Mouse (Mus musculus) gastrocnemius, postnatal 4 days (tissue): ENCODE data around the gene Il12b. TPM values are rescaled to one million over a fixed set of nuclear protein-coding genes. Genes with fewer than 3 reads are reported as not detected.
"Not testable (repeated sequence)": the region's sequence is repeated elsewhere in the genome, so short reads cannot be mapped to it uniquely, and the experiment has no call there.

Experiments
- DNase-seq, 2 experiments: peaks; one replicate each; pipeline ENCODE4 v3.0.0; 2021 to 2022; ENCODE audit warnings: low spot score in 2 of 2, mixed read lengths in 2 of 2
- total RNA-seq, 2 experiments: library from RNA; stranded (reverse); gene quantifications; 2 replicates each; pipeline ENCODE4 v1.2.3; 2021

The Il12b gene
- total RNA-seq, 2 experiments from 2014 or later: not detected

DNA sequence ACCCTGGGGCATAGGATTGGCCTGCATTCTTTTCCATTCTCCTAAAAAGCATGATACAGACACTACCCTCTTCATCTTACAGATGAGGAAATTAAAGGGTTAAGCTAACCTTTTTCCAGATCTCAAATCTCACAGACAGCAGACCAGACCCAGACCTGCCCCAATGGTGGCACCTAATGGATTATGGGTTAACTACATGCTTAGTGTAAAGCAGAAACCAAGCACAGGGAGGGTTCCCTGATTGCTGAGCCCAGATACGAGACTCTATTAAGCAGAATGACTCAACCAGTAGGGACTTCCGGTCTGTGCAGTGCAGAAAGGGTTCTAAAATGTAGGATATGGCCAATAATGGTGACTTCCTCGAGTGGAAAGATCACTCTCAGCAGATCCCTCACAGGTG is 10.6 kb downstream of the Il12b start:
- DNase-seq: no peak

DNA sequence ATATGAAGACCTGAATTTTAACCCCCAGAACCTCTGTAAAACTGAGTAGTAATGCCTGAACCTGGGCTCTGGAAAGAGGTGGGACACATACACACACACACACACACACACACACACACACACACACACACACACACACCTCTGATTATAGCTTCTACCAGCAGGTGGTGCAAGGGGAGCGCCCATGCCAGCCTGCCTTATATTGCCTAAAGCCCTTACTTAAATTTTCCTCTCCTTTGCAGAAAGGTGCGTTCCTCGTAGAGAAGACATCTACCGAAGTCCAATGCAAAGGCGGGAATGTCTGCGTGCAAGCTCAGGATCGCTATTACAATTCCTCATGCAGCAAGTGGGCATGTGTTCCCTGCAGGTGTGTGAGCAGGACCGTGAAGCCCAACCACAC is 12.4 kb downstream of the Il12b start:
- no peak for DNase-seq

DNA sequence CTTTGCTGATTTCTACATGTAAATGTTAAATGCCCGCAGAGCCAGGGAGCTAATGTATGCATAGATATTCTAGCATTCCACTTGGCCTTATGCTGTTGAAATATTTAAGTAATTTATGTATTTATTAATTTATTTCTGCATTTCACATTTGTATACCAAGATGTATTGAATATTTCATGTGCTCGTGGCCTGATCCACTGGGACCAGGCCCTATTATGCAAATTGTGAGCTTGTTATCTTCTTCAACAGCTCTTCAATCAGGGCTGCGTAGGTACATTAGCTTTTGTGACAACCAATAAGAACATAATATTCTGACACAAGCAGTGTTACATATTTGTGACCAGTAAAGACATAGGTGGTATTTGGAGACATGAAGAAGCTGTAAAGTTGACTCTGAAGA is 13.5 kb downstream of the Il12b start:
- no peak for DNase-seq

DNA sequence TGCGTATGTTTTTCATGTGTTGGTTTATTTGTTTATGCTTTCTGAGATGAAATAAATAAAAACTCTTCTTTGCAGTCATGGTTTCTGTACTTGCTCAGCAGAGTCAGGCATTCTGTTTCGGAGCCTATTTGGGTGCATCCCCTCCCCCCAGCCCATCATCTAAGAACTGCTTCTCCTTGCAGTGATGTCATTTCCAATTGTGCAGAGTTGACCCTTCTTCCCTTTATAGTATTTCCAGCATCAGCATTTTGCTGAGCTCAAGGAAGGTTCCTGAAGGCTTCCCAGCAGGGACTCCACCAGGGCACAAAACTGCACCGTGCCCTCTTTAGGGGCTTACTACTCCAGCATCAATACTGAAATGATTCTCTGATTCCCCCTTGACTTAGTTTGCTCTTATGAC is 14.7 kb downstream of the Il12b start:
- no peak for DNase-seq

DNA sequence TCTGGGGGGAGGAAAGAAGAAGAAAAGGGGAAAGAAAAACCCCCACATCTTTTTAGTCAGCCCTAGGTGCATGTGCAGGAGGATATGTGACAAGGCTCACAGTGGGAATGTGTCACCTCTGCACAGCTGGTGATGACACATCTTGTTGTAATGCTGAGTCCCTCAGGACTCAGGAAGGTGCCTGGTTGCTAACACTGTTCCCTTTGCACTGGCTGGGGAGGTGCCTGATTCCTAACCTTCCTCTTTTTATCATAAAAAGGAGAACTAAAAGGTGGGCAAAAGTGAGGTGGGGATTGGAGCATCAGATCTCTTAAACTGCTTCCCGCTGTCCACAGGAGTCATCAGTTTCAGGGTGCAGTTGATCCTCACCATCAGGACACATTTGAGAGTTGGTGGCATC is 17.5 kb downstream of the Il12b start:
- no peak for DNase-seq

DNA sequence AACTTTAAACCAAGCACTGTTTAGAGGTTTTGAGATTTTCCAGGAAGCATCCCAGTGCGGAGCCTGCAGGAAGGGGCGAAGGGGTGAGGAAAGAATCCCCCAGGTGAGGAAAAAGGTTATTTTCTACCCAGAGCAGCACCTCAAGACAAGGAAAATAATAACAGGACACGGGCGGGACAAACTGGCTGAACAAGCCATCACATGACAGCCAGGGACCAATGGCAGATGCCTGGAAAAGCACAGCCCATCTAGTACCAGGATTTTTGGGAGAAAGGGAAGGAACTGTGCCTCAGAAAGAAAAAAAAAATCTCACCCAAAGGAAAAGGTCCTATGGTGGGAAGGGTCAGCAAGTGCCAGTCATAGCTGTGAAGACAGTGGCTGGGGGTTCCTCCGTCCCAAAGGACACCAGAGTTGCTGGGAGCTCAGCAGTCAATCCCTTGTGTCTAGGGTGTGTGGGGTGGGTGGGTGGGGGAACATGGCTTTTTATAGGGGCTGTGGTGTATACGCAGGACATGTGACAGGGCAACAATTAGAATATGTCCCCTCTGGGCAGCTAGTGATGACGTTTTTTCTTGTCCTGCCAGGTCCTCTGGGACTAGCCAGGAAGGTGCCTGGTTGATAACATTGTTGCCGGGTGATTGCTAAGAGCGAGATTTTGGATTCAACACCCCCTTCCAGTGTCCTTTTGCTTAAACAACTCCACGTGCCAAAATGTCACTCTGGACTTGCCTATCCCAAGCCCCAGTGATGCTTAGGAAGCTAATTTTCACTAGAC is 22.7 kb downstream of the Il12b start:
- DNase-seq: no peak

DNA sequence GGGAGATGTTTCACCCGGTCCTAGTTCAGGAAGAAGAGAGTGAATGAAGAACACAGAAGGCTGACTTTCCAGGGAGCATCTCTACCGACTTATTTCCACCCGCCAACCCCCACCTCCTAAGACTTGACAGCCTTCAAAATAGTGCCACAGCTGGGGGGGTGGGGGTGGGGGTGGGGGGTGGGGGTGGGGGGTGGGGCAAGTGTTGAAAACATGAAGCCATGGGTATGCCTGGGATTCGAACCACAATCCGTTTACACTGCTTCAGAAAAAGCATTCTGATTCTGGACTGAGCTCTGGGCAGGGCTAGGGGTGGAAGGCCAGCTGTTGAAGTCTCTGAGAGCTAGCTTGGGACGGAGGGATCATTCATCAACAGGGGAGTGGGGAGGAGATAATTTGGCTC is 23.4 kb downstream of the Il12b start:
- no peak for DNase-seq

DNA sequence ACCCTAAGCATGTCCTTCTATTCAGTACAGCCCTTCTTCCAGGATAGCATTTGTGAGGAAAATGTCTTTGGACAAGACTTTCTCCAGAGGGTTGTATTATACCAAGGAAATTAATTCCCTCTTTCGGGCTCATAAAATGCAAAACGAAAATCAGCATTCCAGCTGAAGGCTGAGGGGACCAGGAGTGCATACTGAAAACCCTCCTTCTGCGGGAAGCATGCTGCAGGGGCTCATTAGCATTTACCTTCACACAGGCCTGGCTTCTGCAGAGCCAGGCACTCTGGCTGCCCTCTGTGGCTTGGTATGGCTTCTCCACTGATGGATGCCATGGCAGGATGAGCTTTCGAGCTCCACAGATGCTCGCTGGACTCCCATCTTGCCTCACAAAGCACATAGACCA is 24.1 kb downstream of the Il12b start:
- DNase-seq: no peak

DNA sequence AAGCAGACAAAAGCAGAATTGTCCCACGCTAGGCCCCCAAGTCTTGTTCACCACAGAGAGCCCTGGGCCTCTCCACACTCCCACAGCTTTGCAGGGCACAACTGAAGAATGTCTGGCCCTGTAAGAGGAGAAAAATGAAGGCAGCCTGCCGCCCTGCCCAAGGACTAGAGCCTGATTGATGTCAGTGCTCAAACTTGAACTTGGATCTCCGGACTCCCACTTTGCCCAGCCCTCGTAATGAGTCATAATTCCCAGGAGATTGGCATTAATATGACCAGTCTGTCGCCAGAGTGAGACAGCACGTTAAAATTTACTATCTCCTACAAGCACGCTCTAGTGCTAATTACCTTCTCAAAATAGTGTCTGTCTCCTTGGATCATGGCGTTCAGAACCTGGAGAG is 25.1 kb downstream of the Il12b start:
- no peak for DNase-seq

DNA sequence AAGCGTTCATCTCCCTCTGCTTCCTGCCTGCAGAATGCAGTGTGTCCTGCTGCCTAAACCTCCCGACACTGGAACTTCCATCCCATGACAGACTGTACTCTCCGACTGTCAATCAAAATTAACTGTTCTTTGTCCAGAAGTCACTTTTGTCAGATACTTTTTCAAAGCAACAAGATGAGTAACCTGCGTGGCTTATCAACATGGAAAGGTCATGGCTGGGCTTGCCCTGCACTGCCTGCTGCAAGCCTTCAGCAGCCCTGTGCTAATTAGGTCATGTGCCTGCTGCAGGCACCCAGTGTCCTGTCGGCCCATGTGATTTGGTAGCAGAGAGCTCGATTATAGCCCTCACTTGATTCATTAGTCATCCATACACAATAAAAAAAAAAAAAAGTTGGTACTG is 25.8 kb downstream of the Il12b start:
- DNase-seq: no peak

DNA sequence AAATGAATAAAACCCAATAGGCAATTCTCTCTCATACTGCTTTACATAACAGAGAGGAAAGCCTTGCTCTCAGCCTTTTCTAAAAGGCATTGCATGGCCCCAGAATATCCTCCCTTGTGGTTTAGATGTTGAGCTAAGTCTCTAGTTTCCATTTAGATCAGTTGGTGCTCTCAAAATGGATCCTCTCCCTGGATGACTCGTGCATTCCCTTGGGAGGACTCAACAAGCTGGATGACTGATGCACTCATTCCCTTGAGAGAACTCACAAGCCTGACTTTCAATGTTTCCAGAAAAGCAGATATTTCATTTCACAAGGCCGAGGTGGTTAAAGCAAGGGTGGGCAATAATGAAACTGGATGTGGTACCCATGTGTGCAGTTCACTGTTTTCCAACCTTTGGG is 28.1 kb downstream of the Il12b start:
- no peak for DNase-seq

DNA sequence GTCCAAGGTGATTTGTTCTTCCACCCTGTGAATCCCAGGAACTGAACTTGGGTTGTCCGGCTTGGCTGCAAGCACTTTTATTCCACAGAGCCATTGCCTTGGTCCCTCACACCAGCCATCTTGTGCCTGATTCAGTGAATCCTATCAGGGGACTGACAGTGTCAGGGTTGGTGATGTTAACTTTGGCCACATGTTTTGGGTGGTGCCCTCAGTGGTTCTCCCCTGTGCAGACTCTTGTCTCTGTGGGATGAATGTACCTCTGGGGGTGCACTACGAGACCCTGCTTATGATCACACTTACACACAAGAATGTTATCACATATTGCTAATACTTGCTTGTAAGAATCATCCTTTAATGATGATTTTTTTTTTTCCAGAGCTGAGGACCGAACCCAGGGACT is 30.2 kb downstream of the Il12b start:
- no peak for DNase-seq

DNA sequence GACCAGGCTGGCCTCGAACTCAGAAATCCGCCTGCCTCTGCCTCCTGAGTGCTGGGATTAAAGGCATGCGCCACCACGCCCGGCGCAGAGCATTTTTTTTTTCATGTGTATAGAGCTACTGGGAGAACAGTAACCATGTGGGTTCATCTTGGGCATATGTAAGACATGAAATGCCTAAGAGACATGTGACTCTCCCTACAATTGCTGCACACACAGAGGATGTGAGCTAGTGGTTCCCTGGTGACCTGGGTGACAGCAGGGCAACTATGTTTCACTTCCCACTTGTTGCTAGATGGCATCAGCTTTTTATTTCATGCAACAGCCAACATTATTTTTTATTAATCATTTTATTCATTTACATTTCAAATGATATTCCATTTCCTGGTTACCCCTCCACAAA is 37.9 kb downstream of the Il12b start:
- DNase-seq: no peak

DNA sequence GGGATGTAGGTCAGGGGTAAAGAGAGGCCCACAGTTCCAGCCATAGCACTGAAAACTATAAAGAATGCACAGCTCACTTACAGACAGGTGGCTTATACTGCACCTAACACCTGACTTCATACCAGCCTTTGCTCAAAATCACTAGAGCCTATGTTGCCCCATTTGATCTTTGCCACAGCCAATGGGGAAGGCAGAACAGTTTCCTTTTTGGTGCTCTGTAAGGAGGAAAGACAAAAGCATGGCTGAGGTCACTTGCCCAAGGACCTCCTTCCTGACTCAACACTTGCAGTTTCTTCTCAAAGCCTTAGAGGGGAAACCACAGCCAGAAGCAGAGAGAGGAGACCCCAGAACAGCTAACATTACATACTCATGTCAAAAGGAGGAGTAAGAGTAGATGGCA is 51.2 kb downstream of the Il12b start:
- no peak for DNase-seq

DNA sequence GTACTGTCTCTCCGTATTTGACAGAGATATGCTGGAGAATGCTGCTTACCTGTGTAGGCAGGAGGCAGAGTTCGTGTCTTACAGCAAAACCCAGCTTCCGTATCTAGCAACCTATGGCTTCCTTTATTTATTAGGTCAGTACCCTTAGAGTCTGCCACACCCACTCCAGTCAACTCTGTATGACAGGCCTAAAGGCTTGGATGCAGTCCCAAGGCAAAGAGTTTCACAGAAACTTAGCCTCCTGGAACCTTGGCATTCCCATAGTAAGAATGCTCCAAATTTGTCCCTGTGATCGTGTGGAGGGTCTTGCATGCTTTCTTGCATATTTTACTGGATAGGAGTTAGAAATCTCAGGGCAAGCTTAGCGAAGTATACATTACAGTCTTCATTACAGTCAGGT is 52.2 kb downstream of the Il12b start:
- not testable (repeated sequence) for DNase-seq

DNA sequence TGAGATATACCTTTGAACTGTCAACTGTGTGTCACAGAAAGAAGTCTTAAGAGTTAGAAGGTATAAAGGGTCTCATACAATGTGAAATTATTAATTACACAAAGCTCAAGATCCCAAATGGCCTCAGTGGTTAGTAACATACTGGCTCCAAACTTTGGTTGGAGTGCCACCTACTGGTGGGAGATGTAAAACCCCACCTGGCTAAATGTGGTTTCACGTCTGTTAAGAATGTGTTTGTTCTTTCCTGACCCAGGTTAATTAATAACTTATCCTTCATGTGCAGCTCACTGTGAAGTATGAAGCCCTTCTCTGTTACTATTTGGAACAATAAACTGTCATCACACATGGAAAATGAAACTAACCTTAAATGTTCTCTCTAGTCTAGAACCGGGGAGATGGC is 53.6 kb downstream of the Il12b start:
- peak in 1 of 2 experiments; percentile 22 for DNase-seq

DNA sequence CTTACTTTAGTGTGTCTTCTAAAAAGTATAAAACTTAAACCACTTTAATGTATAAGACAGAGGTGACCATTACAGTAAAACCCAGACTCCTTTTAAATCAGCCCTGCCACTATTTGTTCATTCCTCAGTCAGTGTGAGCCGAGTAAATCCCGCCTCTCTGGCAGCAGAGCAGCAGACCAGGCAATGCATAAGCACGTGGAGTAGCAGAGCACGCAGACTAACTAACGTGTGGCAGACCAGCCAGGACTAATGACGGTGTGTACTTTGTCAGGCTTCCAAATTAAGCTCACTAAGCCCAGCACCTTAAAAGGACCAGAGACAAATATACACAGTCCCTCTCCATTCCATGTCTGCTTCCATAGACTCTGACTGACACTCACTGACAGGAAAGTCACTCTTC is 61.6 kb downstream of the Il12b start:
- no peak for DNase-seq

Other genes starting within 250 kb of the Il12b start
- gene Ublcp1, start 70.4 kb downstream of the Il12b start, total RNA-seq: 10 to 100 TPM; 20.8 to 25.9 TPM
- 10 to 100 TPM; 30.6 to 32.2 TPM for gene Rnf145, start 118.9 kb downstream of the Il12b start, total RNA-seq
- 10 to 100 TPM; 55.7 to 56.6 TPM for gene Ebf1, start 217.3 kb downstream of the Il12b start, total RNA-seq